ENCODE assay signal across 18 mouse cellular contexts in genomic region chr19:4131768-4132167, GRCm38 (mm10). TPM values are rescaled to one million over a fixed set of nuclear protein-coding genes. Genes with fewer than 3 reads are reported as not detected.
A peak's percentile ranks its signal among the peaks of the same experiment; 100 is the strongest.
DNase-seq lines count a peak whose midpoint lies in the region; ATAC-seq and TF ChIP-seq lines count a peak whose summit lies in the region.
"Had no signal": no experiment of that assay in that cellular context is flagged by ENCODE, and none has a peak within 500 bp of the region (broad histone marks: within the 10 kb centered on the region; RNA-seq: fewer than 3 reads in every experiment).

No protein-coding gene starts in this region.

- H3K36me3 ChIP-seq in CH12.LX (replicated peaks in 1 of 2; ENCODE audit: control insufficient read depth in 1 of 2, insufficient read depth in 1 of 2, low read length in 1 of 2): peaks cover 36 to 59% of the 10 kb centered on the region in 2 experiments
- peaks cover 22% of the 10 kb centered on the region for H3K36me3 ChIP-seq in liver, embryonic 16.5 days (ENCODE audit: control insufficient read depth, insufficient read depth)

- H3K27me3 ChIP-seq in CH12.LX (replicated peaks): no peaks in the 10 kb centered on the region
- H3K27me3 ChIP-seq in liver, embryonic 16.5 days (ENCODE audit: control insufficient read depth, insufficient read depth, low read depth, low read length): no peaks in the 10 kb centered on the region
- H3K27me3 ChIP-seq: kidney, embryonic 15.5 days; lung, embryonic 15.5 days; neural tube, embryonic 12.5 days; stomach, embryonic 15.5 days had no signal

- H3K4me3 ChIP-seq in layer of hippocampus, adult 2 months: no peak overlapping the region
- H3K4me3 ChIP-seq in CH12.LX (replicated peaks in 1 of 3; ENCODE audit: low read depth in 2 of 3, low read length in 2 of 3, poor library complexity in 1 of 3): no peak overlapping the region
- no peak overlapping the region; the same call in 1 of the 2 replicates for H3K4me3 ChIP-seq in liver, embryonic 16.5 days (ENCODE audit: low read depth, low read length)
- H3K4me3 ChIP-seq: heart, embryonic 13.5 days; kidney, embryonic 15.5 days; limb, embryonic 10.5 days; lung, embryonic 15.5 days; neural tube, embryonic 12.5 days; stomach, embryonic 15.5 days had no signal

- H3K4me1 ChIP-seq in CH12.LX (ENCODE audit: control insufficient read depth in 1 of 2, insufficient read depth in 2 of 2): peaks cover 23 to 82% of the 10 kb centered on the region in 2 experiments
- peaks cover 30% of the 10 kb centered on the region for H3K4me1 ChIP-seq in liver, embryonic 16.5 days (ENCODE audit: control insufficient read depth, low read depth, low read length)

- H3K27ac ChIP-seq in layer of hippocampus, adult 2 months: no peak overlapping the region
- 0 out of 2 replicates have a peak overlapping the region, but pooled peaks have one; percentile 16 for H3K27ac ChIP-seq in CH12.LX (ENCODE audit: insufficient read depth, low read depth)
- peak overlapping the region; percentile 82 for H3K27ac ChIP-seq in liver, embryonic 16.5 days (ENCODE audit: low read length)
- H3K27ac ChIP-seq: heart, embryonic 13.5 days; kidney, embryonic 15.5 days; limb, embryonic 10.5 days; lung, embryonic 15.5 days; neural tube, embryonic 12.5 days; stomach, embryonic 15.5 days had no signal

- peak; percentile 44 for TF ChIP-seq RAD21 in CH12.LX (IDR thresholded peaks at IDR 0.05; ENCODE audit: low read depth, low read length)

- no peak for TF ChIP-seq EP300 in CH12.LX (IDR thresholded peaks at IDR 0.05; ENCODE audit: low read length)

- peaks cover 19% of the 10 kb centered on the region for H3K79me2 ChIP-seq in CH12.LX (replicated peaks; ENCODE audit: control insufficient read depth, extremely low read depth, insufficient read depth, poor library complexity, severe bottlenecking)

- WGBS in liver, embryonic 16.5 days (ENCODE audit: insufficient replicate concordance): 81% methylated on average over 2 of the region's 2 CpGs

- peak; percentile 53 for ATAC-seq in erythroblast, adult 5-6 weeks (replicated peaks; ENCODE audit: low FRiP score, poor library complexity, severe bottlenecking)
- peak; percentile 49 for ATAC-seq in liver, embryonic 16.5 days (ENCODE audit: low read depth)

- dilution Hi-C loops in CH12.LX (cut with MboI; ENCODE audit: extremely low pct_ligation_motif_present, extremely low pct_unique_long_range_greater_than_20kb, low sequenced_read_pairs): no loop called here

- in situ Hi-C loops in CH12.LX (cut with MboI; ENCODE audit: low pct_ligation_motif_present, low pct_unique_long_range_greater_than_20kb, low sequenced_read_pairs): no loop called here

- no peak overlapping the region for H3K4me2 ChIP-seq in CH12.LX (ENCODE audit: insufficient read depth, low read depth, poor library complexity, severe bottlenecking)
- H3K4me2 ChIP-seq in liver, embryonic 16.5 days (ENCODE audit: low read depth, low read length): peak overlapping the region; percentile 69; the same call in 1 of the 2 replicates
- H3K4me2 ChIP-seq: heart, embryonic 13.5 days; kidney, embryonic 15.5 days; lung, embryonic 15.5 days; neural tube, embryonic 12.5 days; stomach, embryonic 15.5 days had no signal

- H3K9me3 ChIP-seq in CH12.LX (replicated peaks; ENCODE audit: low read length): no peaks in the 10 kb centered on the region
- no peaks in the 10 kb centered on the region for H3K9me3 ChIP-seq in liver, embryonic 16.5 days (replicated peaks; ENCODE audit: control insufficient read depth, low read length)
- H3K9me3 ChIP-seq: G1E; heart, embryonic 13.5 days; kidney, embryonic 15.5 days; limb, embryonic 10.5 days; lung, embryonic 15.5 days; neural tube, embryonic 12.5 days; stomach, embryonic 15.5 days had no signal

- no peak for TF ChIP-seq POLR2A in CH12.LX (IDR thresholded peaks at IDR 0.05; ENCODE audit: low read depth, low read length)

- H3K9ac ChIP-seq in CH12.LX (ENCODE audit: insufficient read depth, low read depth): no peak overlapping the region
- H3K9ac ChIP-seq in liver, embryonic 16.5 days (ENCODE audit: low read depth, low read length): peak overlapping the region; percentile 45; the same call in 1 of the 2 replicates
- H3K9ac ChIP-seq: heart, embryonic 13.5 days; lung, embryonic 15.5 days; neural tube, embryonic 12.5 days; stomach, embryonic 15.5 days had no signal

- no peak for DNase-seq in layer of hippocampus, adult 2 months (ENCODE audit: low spot score in 2 of 2)
- DNase-seq in layer of hippocampus, adult 11-12 months (ENCODE audit: low spot score): no peak
- DNase-seq in CH12.LX (ENCODE audit: extremely low read depth): no peak
- no peak for DNase-seq in kidney, adult 18-20 months
- DNase-seq in kidney, postnatal 14 days: no peak
- DNase-seq: adrenal gland, adult 8-10 months; cerebellum, adult 9-10 months; layer of hippocampus, postnatal 36 days had no signal

- peak; percentile 40 for TF ChIP-seq CTCF in layer of hippocampus, adult 2 months (conservative IDR thresholded peaks at IDR 0.05)
- peak in 1 of 2 experiments; percentile 61; a peak in 2 of 4 replicates for TF ChIP-seq CTCF in CH12.LX (conservative IDR thresholded peaks at IDR 0.05 in 1 of 2, IDR thresholded peaks at IDR 0.05 in 1 of 2; ENCODE audit: low read depth in 2 of 2, low read length in 2 of 2)

TF ChIP-seq in CH12.LX, 34 proteins besides CTCF, POLR2A, EP300 and RAD21:
- TF ChIP-seq SIN3A (IDR thresholded peaks at IDR 0.05; ENCODE audit: low read length) (no peak), ZC3H11A (IDR thresholded peaks at IDR 0.05; ENCODE audit: low read depth, low read length) (no peak), USF2 (conservative IDR thresholded peaks at IDR 0.05; ENCODE audit: low read depth, low read length) (no peak), SMC3 (IDR thresholded peaks at IDR 0.05; ENCODE audit: low read depth, low read length) (peak; percentile 44), NRF1 (IDR thresholded peaks at IDR 0.05; ENCODE audit: low read depth, low read length) (no peak)

RNA-seq across cellular contexts. Expression of gene Aip, which starts 6.1 kb away (rescaled TPM):
- 100 to 1,000 TPM; 111 to 123 TPM for total RNA-seq in layer of hippocampus, adult 2 months (2021)
- total RNA-seq in CH12.LX (2012; rRNA removed): 37.5 and 39.7 TPM in 2 replicates
- 10.8 and 11.7 TPM in 2 replicates for total RNA-seq in CH12.LX (2014; rRNA removed)
- polyA plus RNA-seq in CH12.LX (2012; ENCODE audit: insufficient read length, low read depth): 64.8 and 87.9 TPM in 2 replicates
- 35.7 and 52.1 TPM in 2 replicates for total RNA-seq in erythroblast, adult 5-6 weeks (2015; ENCODE audit: low replicate concordance)
- 20.9 and 49.9 TPM in 2 replicates for total RNA-seq in erythroblast, adult 5-6 weeks (2017; ENCODE audit: low replicate concordance)
- 32.4 and 32.6 TPM in 2 replicates for polyA plus RNA-seq in liver, embryonic 16.5 days (2015; fragmentation: Nextera tagmentation; extraction: Ambion mirVana)

RNA-seq across cellular contexts. Expression of gene Gpr152, which starts 7.8 kb away (rescaled TPM):
- total RNA-seq in layer of hippocampus, adult 2 months (2021): under 1 TPM; 0.07 to 0.08 TPM
- total RNA-seq in CH12.LX (2012; rRNA removed): 0.17 and 0.25 TPM in 2 replicates
- total RNA-seq in CH12.LX (2014; rRNA removed): 0.05 TPM in 1 of 2 replicates, not detected in the other
- 0.71 and 0.82 TPM in 2 replicates for polyA plus RNA-seq in CH12.LX (2012; ENCODE audit: insufficient read length, low read depth)
- not detected in 2 replicates for total RNA-seq in erythroblast, adult 5-6 weeks (2015; ENCODE audit: low replicate concordance)
- not detected in 2 replicates for total RNA-seq in erythroblast, adult 5-6 weeks (2017; ENCODE audit: low replicate concordance)
- 0.02 TPM in 1 of 2 replicates, not detected in the other for polyA plus RNA-seq in liver, embryonic 16.5 days (2015; fragmentation: Nextera tagmentation; extraction: Ambion mirVana)
- total RNA-seq: hematopoietic stem cell, adult 5-6 weeks had no signal
- polyA plus RNA-seq: G1E; heart, embryonic 13.5 days; kidney, embryonic 15.5 days; limb, embryonic 10.5 days; lung, embryonic 15.5 days; neural tube, embryonic 12.5 days; stomach, embryonic 15.5 days had no signal

RNA-seq across cellular contexts. Expression of gene Cabp4, which starts 12.1 kb away (rescaled TPM):
- under 1 TPM in 1 of 2 experiments, not detected in 1; 0.17 TPM for total RNA-seq in layer of hippocampus, adult 2 months (2021)
- total RNA-seq in CH12.LX (2012; rRNA removed) (2.8 and 3.3 TPM in 2 replicates), CH12.LX (2014; rRNA removed) (6.4 and 6.9 TPM in 2 replicates)
- 11.8 and 14.7 TPM in 2 replicates for polyA plus RNA-seq in CH12.LX (2012; ENCODE audit: insufficient read length, low read depth)
- not detected in 2 replicates for total RNA-seq in erythroblast, adult 5-6 weeks (2015; ENCODE audit: low replicate concordance)
- 0.43 TPM in 1 of 2 replicates, not detected in the other for total RNA-seq in erythroblast, adult 5-6 weeks (2017; ENCODE audit: low replicate concordance)
- polyA plus RNA-seq in liver, embryonic 16.5 days (2015; fragmentation: Nextera tagmentation; extraction: Ambion mirVana): 0.18 and 0.20 TPM in 2 replicates
- total RNA-seq: hematopoietic stem cell, adult 5-6 weeks had no signal
- polyA plus RNA-seq: heart, embryonic 13.5 days had no signal

RNA-seq across cellular contexts. Expression of gene Coro1b, which starts 16.7 kb away (rescaled TPM):
- 10 to 100 TPM; 84.8 to 92.9 TPM for total RNA-seq in layer of hippocampus, adult 2 months (2021)
- total RNA-seq in CH12.LX (2012; rRNA removed) (172 and 194 TPM in 2 replicates), CH12.LX (2014; rRNA removed) (154 and 179 TPM in 2 replicates)
- 265 and 293 TPM in 2 replicates for polyA plus RNA-seq in CH12.LX (2012; ENCODE audit: insufficient read length, low read depth)
- total RNA-seq in erythroblast, adult 5-6 weeks (2015; ENCODE audit: low replicate concordance): 55.8 and 69.6 TPM in 2 replicates
- total RNA-seq in erythroblast, adult 5-6 weeks (2017; ENCODE audit: low replicate concordance): 19.1 and 22.6 TPM in 2 replicates
- 72.4 and 74.8 TPM in 2 replicates for polyA plus RNA-seq in liver, embryonic 16.5 days (2015; fragmentation: Nextera tagmentation; extraction: Ambion mirVana)

RNA-seq across cellular contexts. Expression of gene Ptprcap, which starts 21.6 kb away (rescaled TPM):
- total RNA-seq in layer of hippocampus, adult 2 months (2021): 1 to 10 TPM; 1.0 to 2.5 TPM
- 438 and 452 TPM in 2 replicates for total RNA-seq in CH12.LX (2012; rRNA removed)
- total RNA-seq in CH12.LX (2014; rRNA removed): 380 and 447 TPM in 2 replicates
- 296 and 343 TPM in 2 replicates for polyA plus RNA-seq in CH12.LX (2012; ENCODE audit: insufficient read length, low read depth)
- 22.9 and 36.6 TPM in 2 replicates for total RNA-seq in erythroblast, adult 5-6 weeks (2015; ENCODE audit: low replicate concordance)
- 7.7 and 8.3 TPM in 2 replicates for total RNA-seq in erythroblast, adult 5-6 weeks (2017; ENCODE audit: low replicate concordance)
- polyA plus RNA-seq in liver, embryonic 16.5 days (2015; fragmentation: Nextera tagmentation; extraction: Ambion mirVana): 17.6 and 17.9 TPM in 2 replicates
